Mouse (Mus musculus): ENCODE measurements around the gene Gm13697.

DNA sequence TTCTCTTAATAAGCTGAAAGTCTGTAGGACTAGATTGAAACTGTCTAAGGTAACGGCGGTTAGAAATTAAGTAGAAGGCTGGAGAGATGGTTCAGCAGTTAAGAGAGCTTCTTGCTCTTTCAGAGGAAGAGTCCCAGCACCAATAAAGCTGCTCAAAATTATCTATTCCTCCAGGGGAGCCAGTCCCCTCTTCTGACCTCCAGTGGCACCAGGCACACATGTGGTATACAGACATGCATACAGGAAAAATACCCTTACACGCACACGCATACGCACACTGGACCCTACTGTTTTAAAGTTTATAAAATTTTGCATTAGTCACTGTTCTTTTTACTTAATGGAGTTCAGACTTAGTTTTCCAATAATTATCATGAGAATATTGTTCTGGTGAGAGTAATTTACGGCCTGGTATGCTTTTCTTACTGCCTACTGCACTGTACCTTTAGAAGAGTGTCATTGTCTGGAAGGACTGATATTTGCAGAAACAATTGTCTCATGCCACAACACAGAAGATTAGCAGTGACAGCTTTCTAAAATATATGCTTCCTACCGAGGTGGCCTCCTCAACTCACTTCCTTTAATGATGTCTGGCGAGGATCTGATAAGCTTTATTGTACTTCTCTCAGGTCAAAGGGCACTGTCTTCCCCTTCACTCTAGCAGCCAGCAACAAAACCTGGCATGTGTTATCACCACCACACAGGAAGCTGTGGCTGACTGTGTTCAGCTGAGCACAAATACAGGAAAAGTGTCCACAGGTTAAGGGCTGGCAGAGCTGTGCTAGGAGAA is 35.2 kb downstream of the Gm13697 start:
- TF ChIP-seq POLR2A (IDR thresholded peaks at IDR 0.05; ENCODE audit: low read depth, low read length), result no peak
- no peak for TF ChIP-seq ZC3H11A (IDR thresholded peaks at IDR 0.05; ENCODE audit: low read depth, low read length)
- no peak for TF ChIP-seq ELF1 (IDR thresholded peaks at IDR 0.05; ENCODE audit: low read depth, low read length)
- TF ChIP-seq CTCF (conservative IDR thresholded peaks at IDR 0.05 in 1 of 2, IDR thresholded peaks at IDR 0.05 in 1 of 2; ENCODE audit: low read depth in 2 of 2, low read length in 2 of 2), result no peak
